Mouse (Mus musculus): ENCODE measurements around the gene Pou3f1. TPM values are rescaled to one million over a fixed set of nuclear protein-coding genes. Genes with fewer than 3 reads are reported as not detected.

Gene Pou3f1
- polyA plus RNA-seq, 1 experiment from 2014 or later = 6.7 TPM

GRCm38 (mm10) chr4:124618599-124618998 is 38.0 kb upstream of the Pou3f1 start:
- ATAC-seq (ENCODE audit: low read depth) = no peak
- peaks cover 22% of the 10 kb centered on the region for H3K4me1 ChIP-seq (ENCODE audit: control insufficient read depth, insufficient read depth, low read length)
- H3K4me2 ChIP-seq (ENCODE audit: low read depth, low read length) = no peak overlapping the region
- no peaks in the 10 kb centered on the region for H3K9me3 ChIP-seq (ENCODE audit: control insufficient read depth, low read length)
- H3K27ac ChIP-seq (ENCODE audit: low read depth, low read length) = no peak overlapping the region
- 7% methylated on average over 16 of the region's 16 CpGs for whole genome bisulfite sequencing
- no peak overlapping the region for H3K9ac ChIP-seq (replicated peaks; ENCODE audit: low read depth, low read length)
- H3K27me3 ChIP-seq (ENCODE audit: control insufficient read depth, insufficient read depth, low read length) = 0 out of 2 replicates have a peak, but pooled peaks cover 2% of the 10 kb centered on the region
- H3K4me3 ChIP-seq (ENCODE audit: low read depth, low read length) = no peak overlapping the region
- no peaks in the 10 kb centered on the region for H3K36me3 ChIP-seq (ENCODE audit: control insufficient read depth, insufficient read depth, low read length)

GRCm38 (mm10) chr4:124621406-124621805 is 35.2 kb upstream of the Pou3f1 start:
- Histone ChIP-seq H3K36me3 (ENCODE audit: control insufficient read depth, insufficient read depth, low read length) (no peaks in the 10 kb centered on the region), H3K4me3 (ENCODE audit: low read depth, low read length) (no peak overlapping the region), H3K27me3 (ENCODE audit: control insufficient read depth, insufficient read depth, low read length) (peaks cover 5% of the 10 kb centered on the region; the same call in 1 of the 2 replicates), H3K9me3 (ENCODE audit: control insufficient read depth, low read length) (no peaks in the 10 kb centered on the region), H3K4me2 (ENCODE audit: low read depth, low read length) (no peak overlapping the region), H3K27ac (ENCODE audit: low read depth, low read length) (no peak overlapping the region), H3K9ac (replicated peaks; ENCODE audit: low read depth, low read length) (no peak overlapping the region), H3K4me1 (ENCODE audit: control insufficient read depth, insufficient read depth, low read length) (peaks cover 7% of the 10 kb centered on the region)
- no peak for ATAC-seq (ENCODE audit: low read depth)
- WGBS = 61% methylated on average over 11 of the region's 11 CpGs

DNA sequence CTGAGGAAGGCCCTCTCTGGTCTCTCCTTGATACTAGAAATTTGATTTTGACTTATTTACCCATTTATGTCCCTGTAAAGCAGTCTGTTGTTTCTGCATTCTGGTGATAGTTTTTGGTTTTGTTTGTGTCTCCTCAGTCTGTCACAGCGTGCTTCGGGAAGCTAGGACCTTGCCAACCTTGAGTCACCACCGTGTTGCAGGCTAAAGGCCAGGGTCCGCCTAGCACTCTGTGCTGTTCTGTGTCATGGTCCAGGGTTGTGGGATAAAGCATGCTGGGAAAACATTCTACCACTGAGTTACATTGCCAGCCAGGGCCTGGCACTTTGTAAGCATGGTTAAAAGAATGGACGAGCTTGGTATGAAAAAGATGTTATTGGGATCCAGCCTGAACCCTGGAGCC is 34.0 kb upstream of the Pou3f1 start:
- Histone ChIP-seq H3K4me2 (ENCODE audit: low read depth, low read length) (no peak overlapping the region), H3K36me3 (ENCODE audit: control insufficient read depth, insufficient read depth, low read length) (no peaks in the 10 kb centered on the region), H3K4me3 (ENCODE audit: low read depth, low read length) (no peak overlapping the region), H3K27ac (ENCODE audit: low read depth, low read length) (no peak overlapping the region), H3K27me3 (ENCODE audit: control insufficient read depth, insufficient read depth, low read length) (peaks cover 5% of the 10 kb centered on the region; the same call in 1 of the 2 replicates), H3K9me3 (ENCODE audit: control insufficient read depth, low read length) (no peaks in the 10 kb centered on the region), H3K9ac (replicated peaks; ENCODE audit: low read depth, low read length) (no peak overlapping the region), H3K4me1 (ENCODE audit: control insufficient read depth, insufficient read depth, low read length) (peaks cover 6% of the 10 kb centered on the region; the same call in 1 of the 2 replicates)
- 93% methylated on average over 5 of the region's 5 CpGs for WGBS
- no peak for ATAC-seq (ENCODE audit: low read depth)

GRCm38 (mm10) chr4:124624111-124624581 is 32.5 kb upstream of the Pou3f1 start:
- no peak for ATAC-seq (ENCODE audit: low read depth)
- 50% methylated on average over 7 of the region's 7 CpGs for WGBS

GRCm38 (mm10) chr4:124626836-124627235 is 29.8 kb upstream of the Pou3f1 start:
- H3K27ac ChIP-seq (ENCODE audit: low read depth, low read length) = no peak overlapping the region
- peaks cover 5% of the 10 kb centered on the region; the same call in 1 of the 2 replicates for H3K27me3 ChIP-seq (ENCODE audit: control insufficient read depth, insufficient read depth, low read length)
- H3K36me3 ChIP-seq (ENCODE audit: control insufficient read depth, insufficient read depth, low read length) = no peaks in the 10 kb centered on the region
- 67% methylated on average over 1 of the region's 1 CpGs for WGBS
- H3K4me2 ChIP-seq (ENCODE audit: low read depth, low read length) = no peak overlapping the region
- no peaks in the 10 kb centered on the region for H3K9me3 ChIP-seq (ENCODE audit: control insufficient read depth, low read length)
- H3K4me3 ChIP-seq (ENCODE audit: low read depth, low read length) = no peak overlapping the region
- ATAC-seq (ENCODE audit: low read depth) = no peak
- H3K9ac ChIP-seq (replicated peaks; ENCODE audit: low read depth, low read length) = no peak overlapping the region
- H3K4me1 ChIP-seq (ENCODE audit: control insufficient read depth, insufficient read depth, low read length) = no peaks in the 10 kb centered on the region

More at GRCm38 (mm10) chr4:124624111-124624581, 32.5 kb upstream of the Pou3f1 start:
- no peaks in the 10 kb centered on the region for H3K4me1 ChIP-seq (ENCODE audit: control insufficient read depth, insufficient read depth, low read length)
- no peak overlapping the region for H3K9ac ChIP-seq (replicated peaks; ENCODE audit: low read depth, low read length)
- no peak overlapping the region for H3K4me3 ChIP-seq (ENCODE audit: low read depth, low read length)
- no peak overlapping the region for H3K4me2 ChIP-seq (ENCODE audit: low read depth, low read length)
- no peaks in the 10 kb centered on the region for H3K9me3 ChIP-seq (ENCODE audit: control insufficient read depth, low read length)
- H3K36me3 ChIP-seq (ENCODE audit: control insufficient read depth, insufficient read depth, low read length) = no peaks in the 10 kb centered on the region
- no peak overlapping the region for H3K27ac ChIP-seq (ENCODE audit: low read depth, low read length)
- H3K27me3 ChIP-seq (ENCODE audit: control insufficient read depth, insufficient read depth, low read length) = peaks cover 5% of the 10 kb centered on the region; the same call in 1 of the 2 replicates

DNA sequence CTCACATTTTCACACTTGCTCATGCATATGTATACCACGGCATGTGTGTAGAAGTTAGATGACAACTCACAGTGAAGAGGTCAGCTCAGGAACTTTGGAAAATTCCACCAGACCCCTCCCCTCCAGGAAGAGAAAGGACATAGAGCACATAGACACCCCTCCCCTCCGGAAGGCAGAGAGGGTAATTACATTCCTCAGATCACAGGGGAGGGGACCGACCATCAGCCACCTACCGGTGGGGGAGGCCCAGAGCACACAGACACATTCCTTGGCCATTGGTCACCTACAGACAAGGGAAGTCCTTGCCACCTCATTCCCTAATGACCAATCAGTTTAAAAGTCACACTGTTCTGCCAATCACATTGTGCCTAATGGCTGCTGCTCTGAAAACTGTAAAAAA is 25.2 kb upstream of the Pou3f1 start:
- Histone ChIP-seq H3K9ac (replicated peaks; ENCODE audit: low read depth, low read length) (no peak overlapping the region), H3K9me3 (ENCODE audit: control insufficient read depth, low read length) (no peaks in the 10 kb centered on the region), H3K4me1 (ENCODE audit: control insufficient read depth, insufficient read depth, low read length) (no peaks in the 10 kb centered on the region), H3K4me3 (ENCODE audit: low read depth, low read length) (no peak overlapping the region), H3K4me2 (ENCODE audit: low read depth, low read length) (no peak overlapping the region), H3K27me3 (ENCODE audit: control insufficient read depth, insufficient read depth, low read length) (peaks cover 4% of the 10 kb centered on the region; the same call in 1 of the 2 replicates), H3K36me3 (ENCODE audit: control insufficient read depth, insufficient read depth, low read length) (no peaks in the 10 kb centered on the region), H3K27ac (ENCODE audit: low read depth, low read length) (no peak overlapping the region)
- 42% methylated on average over 4 of the region's 4 CpGs for WGBS
- no peak for ATAC-seq (ENCODE audit: low read depth)

- no peak for ATAC-seq (ENCODE audit: low read depth)
- no peak overlapping the region for H3K9ac ChIP-seq (replicated peaks; ENCODE audit: low read depth, low read length)
These were observed 23.8 kb upstream of the Pou3f1 start for GRCm38 (mm10) chr4:124632856-124633255.

DNA sequence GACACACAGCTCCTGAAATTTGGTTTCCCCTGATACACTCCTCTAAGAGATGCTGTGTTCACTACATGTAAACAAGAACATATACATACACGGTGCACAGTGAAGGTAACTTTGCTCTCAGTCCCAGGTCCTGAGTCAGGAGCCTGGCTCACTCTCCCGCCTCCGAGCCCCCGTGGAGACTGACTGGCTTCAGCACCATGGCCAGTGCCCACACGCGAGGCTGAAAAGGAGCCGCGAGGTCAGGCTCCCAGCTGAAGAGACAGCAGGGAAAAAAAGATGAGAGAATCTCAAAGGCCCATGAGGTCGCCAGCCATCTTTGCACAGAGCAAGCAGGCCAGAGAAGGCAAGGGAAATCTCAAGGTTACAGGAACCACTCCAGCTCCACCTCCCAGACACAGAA is 23.3 kb upstream of the Pou3f1 start:
- Histone ChIP-seq H3K27me3 (ENCODE audit: control insufficient read depth, insufficient read depth, low read length) (peaks cover 4% of the 10 kb centered on the region; the same call in 1 of the 2 replicates), H3K4me3 (ENCODE audit: low read depth, low read length) (no peak overlapping the region), H3K36me3 (ENCODE audit: control insufficient read depth, insufficient read depth, low read length) (no peaks in the 10 kb centered on the region), H3K9me3 (ENCODE audit: control insufficient read depth, low read length) (no peaks in the 10 kb centered on the region), H3K4me2 (ENCODE audit: low read depth, low read length) (no peak overlapping the region), H3K27ac (ENCODE audit: low read depth, low read length) (no peak overlapping the region), H3K9ac (replicated peaks; ENCODE audit: low read depth, low read length) (no peak overlapping the region), H3K4me1 (ENCODE audit: control insufficient read depth, insufficient read depth, low read length) (no peaks in the 10 kb centered on the region)
- ATAC-seq (ENCODE audit: low read depth) = no peak
- 7% methylated on average over 9 of the region's 9 CpGs for WGBS

More at GRCm38 (mm10) chr4:124632856-124633255, 23.8 kb upstream of the Pou3f1 start:
- Histone ChIP-seq H3K4me2 (ENCODE audit: low read depth, low read length) (no peak overlapping the region), H3K27ac (ENCODE audit: low read depth, low read length) (no peak overlapping the region), H3K36me3 (ENCODE audit: control insufficient read depth, insufficient read depth, low read length) (no peaks in the 10 kb centered on the region), H3K4me1 (ENCODE audit: control insufficient read depth, insufficient read depth, low read length) (no peaks in the 10 kb centered on the region), H3K4me3 (ENCODE audit: low read depth, low read length) (no peak overlapping the region), H3K27me3 (ENCODE audit: control insufficient read depth, insufficient read depth, low read length) (peaks cover 4% of the 10 kb centered on the region; the same call in 1 of the 2 replicates), H3K9me3 (ENCODE audit: control insufficient read depth, low read length) (no peaks in the 10 kb centered on the region)
- 40% methylated on average over 10 of the region's 10 CpGs for WGBS

DNA sequence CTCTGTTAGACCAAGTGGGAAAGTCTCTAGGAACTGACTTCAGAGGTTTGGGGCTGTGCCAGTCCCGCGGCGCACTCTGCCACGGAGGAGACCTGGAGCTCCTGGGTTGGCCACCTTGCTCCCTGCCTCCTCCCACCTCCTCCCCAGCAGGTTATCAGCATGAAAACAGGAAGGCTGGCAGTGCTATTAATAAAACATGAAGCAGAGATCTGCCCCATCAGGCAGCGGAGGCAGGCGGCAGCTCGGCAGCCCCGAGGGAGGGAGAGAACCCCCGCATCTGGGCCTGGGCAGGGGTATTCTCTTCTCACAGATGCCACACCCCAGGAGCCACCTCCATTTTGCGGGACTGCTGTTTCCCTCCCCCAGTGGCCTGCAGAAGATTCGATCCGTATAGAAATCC is 16.9 kb upstream of the Pou3f1 start:
- no peak overlapping the region for H3K27ac ChIP-seq (ENCODE audit: low read depth, low read length)
- 17% methylated on average over 12 of the region's 12 CpGs for WGBS
- H3K36me3 ChIP-seq (ENCODE audit: control insufficient read depth, insufficient read depth, low read length) = no peaks in the 10 kb centered on the region
- no peak overlapping the region for H3K4me2 ChIP-seq (ENCODE audit: low read depth, low read length)
- H3K27me3 ChIP-seq (ENCODE audit: control insufficient read depth, insufficient read depth, low read length) = 0 out of 2 replicates have a peak, but pooled peaks cover 3% of the 10 kb centered on the region
- H3K9me3 ChIP-seq (ENCODE audit: control insufficient read depth, low read length) = no peaks in the 10 kb centered on the region
- H3K9ac ChIP-seq (replicated peaks; ENCODE audit: low read depth, low read length) = no peak overlapping the region
- 0 out of 2 replicates have a peak, but pooled peaks cover 3% of the 10 kb centered on the region for H3K4me1 ChIP-seq (ENCODE audit: control insufficient read depth, insufficient read depth, low read length)
- no peak overlapping the region for H3K4me3 ChIP-seq (ENCODE audit: low read depth, low read length)
- no peak for ATAC-seq (ENCODE audit: low read depth)
